In genomic region chr10:76731621-76732239, GRCm38 (mm10) we compare ENCODE assay signal across 8 mouse cellular contexts. TPM values are rescaled to one million over a fixed set of nuclear protein-coding genes. Genes with fewer than 3 reads are reported as not detected.
DNase-seq lines count a peak whose midpoint lies in the region; ATAC-seq and TF ChIP-seq lines count a peak whose summit lies in the region.

No protein-coding gene starts in this region.

- no peak overlapping the region for H3K4me2 ChIP-seq in hindbrain, embryonic 12.5 days (replicated peaks)
- H3K4me2 ChIP-seq in hindbrain, embryonic 14.5 days (replicated peaks), result no peak overlapping the region
- H3K4me2 ChIP-seq in heart, embryonic 14.5 days (ENCODE audit: low read length), result no peak overlapping the region
- H3K4me2 ChIP-seq in limb, embryonic 14.5 days (replicated peaks; ENCODE audit: low read depth, low read length, severe bottlenecking), result no peak overlapping the region

- no peak overlapping the region for H3K4me3 ChIP-seq in hindbrain, embryonic 12.5 days
- no peak overlapping the region for H3K4me3 ChIP-seq in hindbrain, embryonic 14.5 days (replicated peaks; ENCODE audit: low read length)
- H3K4me3 ChIP-seq in heart, embryonic 14.5 days (ENCODE audit: control insufficient read depth in 1 of 2, insufficient read depth in 1 of 2, low read depth in 1 of 2, low read length in 2 of 2), result no peak overlapping the region
- H3K4me3 ChIP-seq in limb, embryonic 14.5 days (replicated peaks; ENCODE audit: low read length), result no peak overlapping the region

- 65% methylated on average over 20 of the region's 20 CpGs for WGBS in hindbrain, embryonic 12.5 days
- 65% methylated on average over 20 of the region's 20 CpGs for WGBS in hindbrain, embryonic 14.5 days
- WGBS in heart, embryonic 14.5 days, result 60% methylated on average over 20 of the region's 20 CpGs
- WGBS in limb, embryonic 14.5 days, result 54% methylated on average over 20 of the region's 20 CpGs

- H3K27ac ChIP-seq in hindbrain, embryonic 12.5 days, result 0 out of 2 replicates have a peak overlapping the region, but pooled peaks have one; percentile 58
- no peak overlapping the region for H3K27ac ChIP-seq in hindbrain, embryonic 14.5 days
- H3K27ac ChIP-seq in heart, embryonic 14.5 days (replicated peaks in 1 of 2; ENCODE audit: control insufficient read depth in 1 of 2, insufficient read depth in 1 of 2, low read depth in 2 of 2, low read length in 2 of 2), result peak overlapping the region; percentile 63 to 80
- H3K27ac ChIP-seq in limb, embryonic 14.5 days (replicated peaks; ENCODE audit: low read depth, low read length), result peak overlapping the region; percentile 90

- H3K9ac ChIP-seq in hindbrain, embryonic 12.5 days, result no peak overlapping the region
- no peak overlapping the region for H3K9ac ChIP-seq in hindbrain, embryonic 14.5 days
- 0 out of 2 replicates have a peak overlapping the region, but pooled peaks have one; percentile 58 for H3K9ac ChIP-seq in heart, embryonic 14.5 days (ENCODE audit: low read length)
- 0 out of 2 replicates have a peak overlapping the region, but pooled peaks have one; percentile 4 for H3K9ac ChIP-seq in limb, embryonic 14.5 days (ENCODE audit: low read depth, low read length, severe bottlenecking)

- peaks cover 28% of the 10 kb centered on the region for H3K4me1 ChIP-seq in hindbrain, embryonic 12.5 days
- peaks cover 13% of the 10 kb centered on the region for H3K4me1 ChIP-seq in hindbrain, embryonic 14.5 days (replicated peaks; ENCODE audit: control insufficient read depth, insufficient read depth, low read length)
- peaks cover 29 to 35% of the 10 kb centered on the region in 2 experiments for H3K4me1 ChIP-seq in heart, embryonic 14.5 days (ENCODE audit: control insufficient read depth in 2 of 2, insufficient read depth in 2 of 2, low read length in 2 of 2)
- H3K4me1 ChIP-seq in limb, embryonic 14.5 days (ENCODE audit: control insufficient read depth, insufficient read depth, low read length), result peaks cover 72% of the 10 kb centered on the region

- H3K27me3 ChIP-seq in hindbrain, embryonic 12.5 days, result 0 out of 2 replicates have a peak, but pooled peaks cover 5% of the 10 kb centered on the region
- no peaks in the 10 kb centered on the region for H3K27me3 ChIP-seq in hindbrain, embryonic 14.5 days (ENCODE audit: control insufficient read depth, insufficient read depth, low read length)
- no peaks in the 10 kb centered on the region for H3K27me3 ChIP-seq in heart, embryonic 14.5 days (ENCODE audit: control insufficient read depth, insufficient read depth, low read length)
- H3K27me3 ChIP-seq in limb, embryonic 14.5 days (ENCODE audit: control insufficient read depth, insufficient read depth, low read length), result no peaks in the 10 kb centered on the region

- H3K36me3 ChIP-seq in hindbrain, embryonic 12.5 days, result no peaks in the 10 kb centered on the region
- no peaks in the 10 kb centered on the region for H3K36me3 ChIP-seq in hindbrain, embryonic 14.5 days (replicated peaks; ENCODE audit: control insufficient read depth, insufficient read depth)
- H3K36me3 ChIP-seq in heart, embryonic 14.5 days (ENCODE audit: control insufficient read depth, insufficient read depth, low read length), result no peaks in the 10 kb centered on the region
- no peaks in the 10 kb centered on the region for H3K36me3 ChIP-seq in limb, embryonic 14.5 days (ENCODE audit: control insufficient read depth, insufficient read depth, low read length)

- no peak for TF ChIP-seq POLR2A in limb, embryonic 14.5 days (IDR thresholded peaks at IDR 0.05; ENCODE audit: borderline replicate concordance, extremely low read depth, insufficient read depth, insufficient read length)

- ATAC-seq in hindbrain, embryonic 12.5 days (ENCODE audit: low FRiP score), result no peak
- no peak for ATAC-seq in hindbrain, embryonic 14.5 days (ENCODE audit: low FRiP score)
- ATAC-seq in heart, embryonic 14.5 days (ENCODE audit: insufficient number of reproducible peaks, insufficient read depth, low FRiP score, low read depth), result no peak
- ATAC-seq in limb, embryonic 14.5 days (ENCODE audit: low FRiP score, low read depth), result no peak
- no peak for ATAC-seq in granulocyte monocyte progenitor cell, adult 5-6 weeks (replicated peaks; ENCODE audit: poor library complexity, severe bottlenecking)

- H3K9me3 ChIP-seq in hindbrain, embryonic 12.5 days (replicated peaks), result no peaks in the 10 kb centered on the region
- no peaks in the 10 kb centered on the region for H3K9me3 ChIP-seq in hindbrain, embryonic 14.5 days (ENCODE audit: control insufficient read depth, low read length)
- H3K9me3 ChIP-seq in heart, embryonic 14.5 days (ENCODE audit: control insufficient read depth, low read length), result no peaks in the 10 kb centered on the region
- H3K9me3 ChIP-seq in limb, embryonic 14.5 days (ENCODE audit: control insufficient read depth, low read length), result no peaks in the 10 kb centered on the region

- no peak for DNase-seq in hindbrain, embryonic 14.5 days (ENCODE audit: low spot score)
- peak; percentile 72 for DNase-seq in adrenal gland, adult 8-10 months
- no peak for DNase-seq in limb, embryonic 14.5 days (ENCODE audit: low spot score)
- no peak for DNase-seq in spleen, adult 12 weeks (ENCODE audit: low spot score)
- DNase-seq in left cerebral cortex, adult 11 months (ENCODE audit: low spot score), result no peak

RNA-seq across cellular contexts. Expression of gene Col6a1, which starts 5.8 kb away (rescaled TPM):
- polyA plus RNA-seq in hindbrain, embryonic 12.5 days (2016; fragmentation: Nextera tagmentation; extraction: Ambion mirVana), result 43.6 and 62.6 TPM in 2 replicates
- polyA plus RNA-seq in hindbrain, embryonic 14.5 days (2014; fragmentation: Nextera tagmentation; extraction: Ambion mirVana), result 24.7 and 26.4 TPM in 2 replicates
- total RNA-seq in adrenal gland, adult 8-10 months (2022), result 100 to 1,000 TPM; 163 to 254 (median 213) TPM
- 58.9 and 59.7 TPM in 2 replicates for polyA plus RNA-seq in heart, embryonic 14.5 days (2014; fragmentation: Nextera tagmentation; extraction: Ambion mirVana)
- 444 and 445 TPM in 2 replicates for polyA plus RNA-seq in limb, embryonic 14.5 days (2012; rRNA removed)
- 287 and 330 TPM in 2 replicates for polyA plus RNA-seq in limb, embryonic 14.5 days (2014; fragmentation: Nextera tagmentation; extraction: Ambion mirVana)
- not detected in 2 replicates for total RNA-seq in granulocyte monocyte progenitor cell, adult 5-6 weeks (2014; fragmentation: Nextera tagmentation)
- total RNA-seq in granulocyte monocyte progenitor cell, adult 5-6 weeks (2017), result not detected in 2 replicates

Comparison
In these comparisons a context has a peak if more than half of its experiments do, and no peak if none do; other contexts are left out.
1. H3K9ac ChIP-seq: peak in heart, embryonic 14.5 days (single experiment) and limb, embryonic 14.5 days (single experiment); none in hindbrain, embryonic 12.5 days (single experiment) and hindbrain, embryonic 14.5 days (single experiment).